Mouse (Mus musculus): ENCODE measurements around the gene Serp2.

- no peak for TF ChIP-seq CTCF (conservative IDR thresholded peaks at IDR 0.05; ENCODE audit: low read length)
- TF ChIP-seq NANOG (IDR thresholded peaks at IDR 0.05; ENCODE audit: borderline replicate concordance, low read length): no peak
- TF ChIP-seq POU5F1 (IDR thresholded peaks at IDR 0.05; ENCODE audit: borderline replicate concordance, low read length): no peak
These were observed 45.0 kb upstream of the Serp2 start for GRCm38 (mm10) chr14:76601654-76602053.
